ENCODE assay signal across 15 mouse cellular contexts in the genomic region with DNA sequence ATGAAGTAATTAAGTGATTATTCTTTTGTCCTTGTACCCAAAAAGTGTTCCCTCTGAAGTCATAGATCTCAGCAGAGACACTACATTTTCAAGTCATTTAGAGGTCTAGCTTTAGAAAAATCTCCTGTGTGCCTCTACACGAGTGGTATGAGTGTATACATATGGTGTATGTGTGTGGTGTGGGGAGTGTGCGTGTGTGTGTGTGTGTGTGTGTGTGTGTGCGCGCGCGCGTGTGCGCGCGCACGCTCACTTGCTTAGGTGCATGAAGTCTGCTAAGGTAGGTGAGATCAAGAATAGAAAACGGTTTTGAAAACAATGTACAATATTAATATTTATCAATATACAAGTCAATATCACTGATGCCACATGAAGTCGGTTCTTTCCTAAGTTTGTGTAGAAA. TPM values are rescaled to one million over a fixed set of nuclear protein-coding genes. Genes with fewer than 3 reads are reported as not detected.
DNase-seq lines count a peak whose midpoint lies in the region; ATAC-seq lines count a peak whose summit lies in the region.
"Had no signal": no experiment of that assay in that cellular context is flagged by ENCODE, and none has a peak within 500 bp of the region (broad histone marks: within the 10 kb centered on the region; RNA-seq: fewer than 3 reads in every experiment).

No protein-coding gene starts in this region.

- peak overlapping the region; percentile 94 for H3K4me2 ChIP-seq in neural tube, embryonic 12.5 days (replicated peaks)
- peak overlapping the region; percentile 96 for H3K4me2 ChIP-seq in hindbrain, embryonic 15.5 days
- peak overlapping the region; percentile 95 for H3K4me2 ChIP-seq in neural tube, embryonic 15.5 days
- H3K4me2 ChIP-seq: stomach, embryonic 15.5 days had no signal

- H3K27ac ChIP-seq in neural tube, embryonic 12.5 days = no peak overlapping the region
- H3K27ac ChIP-seq in hindbrain, embryonic 15.5 days (replicated peaks) = no peak overlapping the region
- no peak overlapping the region for H3K27ac ChIP-seq in neural tube, embryonic 15.5 days (replicated peaks)
- H3K27ac ChIP-seq: macrophage; stomach, embryonic 15.5 days had no signal

- WGBS in neural tube, embryonic 12.5 days = 95% methylated on average over 13 of the region's 13 CpGs
- 92% methylated on average over 13 of the region's 13 CpGs for WGBS in hindbrain, embryonic 15.5 days
- 89% methylated on average over 13 of the region's 13 CpGs for WGBS in neural tube, embryonic 15.5 days

- H3K9ac ChIP-seq in neural tube, embryonic 12.5 days = no peak overlapping the region
- peak overlapping the region; percentile 13; the same call in 1 of the 2 replicates for H3K9ac ChIP-seq in hindbrain, embryonic 15.5 days
- H3K9ac ChIP-seq in neural tube, embryonic 15.5 days (replicated peaks) = 0 out of 2 replicates have a peak overlapping the region, but pooled peaks have one; percentile 11
- H3K9ac ChIP-seq: stomach, embryonic 15.5 days had no signal

- H3K4me1 ChIP-seq in neural tube, embryonic 12.5 days = 0 out of 2 replicates have a peak, but pooled peaks cover 6% of the 10 kb centered on the region
- peaks cover 30% of the 10 kb centered on the region for H3K4me1 ChIP-seq in hindbrain, embryonic 15.5 days (replicated peaks)
- H3K4me1 ChIP-seq in neural tube, embryonic 15.5 days = peaks cover 13% of the 10 kb centered on the region; the same call in 1 of the 2 replicates

- intact Hi-C loops in left cerebral cortex, postnatal 10 days (cut with DNase I) = loop anchor here (2.0 to 10.0 kb wide), 3 partner anchors 109 to 554 kb away; no protein-coding TSS in a partner anchor

- DNase-seq in cerebellum, adult 9-11 months = peak; percentile 18
- no peak for DNase-seq in cerebellum, adult 11 months
- no peak for DNase-seq in neural tube, embryonic 10.5 days (ENCODE audit: extremely low spot score, low spot score)
- no peak for DNase-seq in spleen, postnatal 4 days (ENCODE audit: low spot score in 2 of 2)
- DNase-seq in left cerebral cortex, postnatal 10 days (ENCODE audit: extremely low spot score in 1 of 2, low spot score in 2 of 2) = no peak
- DNase-seq: adrenal gland, postnatal 36 days; kidney, adult 9 months had no signal

- no peak overlapping the region for H3K4me3 ChIP-seq in neural tube, embryonic 12.5 days
- H3K4me3 ChIP-seq in hindbrain, embryonic 15.5 days = peak overlapping the region; percentile 94
- peak overlapping the region; percentile 70 for H3K4me3 ChIP-seq in neural tube, embryonic 15.5 days (replicated peaks)
- H3K4me3 ChIP-seq: myocyte; stomach, embryonic 15.5 days had no signal

- no peak for ATAC-seq in neural tube, embryonic 12.5 days (ENCODE audit: low FRiP score, low read depth)
- ATAC-seq in hindbrain, embryonic 15.5 days (ENCODE audit: low FRiP score, low read depth) = no peak
- no peak for ATAC-seq in neural tube, embryonic 15.5 days (ENCODE audit: low FRiP score)
- ATAC-seq: activated CD4-positive, CD25-positive, alpha-beta regulatory T cell, adult 4 months had no signal

- no peaks in the 10 kb centered on the region for H3K36me3 ChIP-seq in neural tube, embryonic 12.5 days
- no peaks in the 10 kb centered on the region for H3K36me3 ChIP-seq in hindbrain, embryonic 15.5 days
- no peaks in the 10 kb centered on the region for H3K36me3 ChIP-seq in neural tube, embryonic 15.5 days
- H3K36me3 ChIP-seq: stomach, embryonic 15.5 days had no signal

- no peaks in the 10 kb centered on the region for H3K27me3 ChIP-seq in neural tube, embryonic 12.5 days (replicated peaks)
- H3K27me3 ChIP-seq in hindbrain, embryonic 15.5 days = no peaks in the 10 kb centered on the region
- H3K27me3 ChIP-seq in neural tube, embryonic 15.5 days (replicated peaks) = no peaks in the 10 kb centered on the region

- H3K9me3 ChIP-seq in neural tube, embryonic 12.5 days = no peaks in the 10 kb centered on the region
- no peaks in the 10 kb centered on the region for H3K9me3 ChIP-seq in hindbrain, embryonic 15.5 days
- no peaks in the 10 kb centered on the region for H3K9me3 ChIP-seq in neural tube, embryonic 15.5 days (replicated peaks)
- H3K9me3 ChIP-seq: stomach, embryonic 15.5 days had no signal

RNA-seq across cellular contexts. Expression of a gene that starts 2.3 kb away (rescaled TPM):
- 41.6 and 45.0 TPM in 2 replicates for polyA plus RNA-seq in neural tube, embryonic 12.5 days (2016; fragmentation: Nextera tagmentation; extraction: Ambion mirVana)
- polyA plus RNA-seq in hindbrain, embryonic 15.5 days (2015; fragmentation: Nextera tagmentation; extraction: Ambion mirVana) = 115 and 131 TPM in 2 replicates
- 95.4 and 116 TPM in 2 replicates for polyA plus RNA-seq in neural tube, embryonic 15.5 days (2015; fragmentation: Nextera tagmentation; extraction: Ambion mirVana)
- total RNA-seq in left cerebral cortex, postnatal 10 days (2021) = 100 to 1,000 TPM; 932 TPM
- total RNA-seq: granulocyte monocyte progenitor cell, adult 5-6 weeks had no signal
- polyA plus RNA-seq: macrophage had no signal
